Mouse (Mus musculus): ENCODE data around the gene Lefty1.

GRCm38 (mm10) chr1:180913797-180914196, 21.0 kb upstream of the Lefty1 start:
- no peak for TF ChIP-seq CTCF (IDR thresholded peaks at IDR 0.05; ENCODE audit: low read depth, low read length)
- no peak for TF ChIP-seq POLR2A (IDR thresholded peaks at IDR 0.05; ENCODE audit: insufficient read depth, low read length)
- TF ChIP-seq EP300 (IDR thresholded peaks at IDR 0.05; ENCODE audit: insufficient read depth, low read depth, low read length), result no peak

Data from ES-Bruce4 (cell line).